Mouse (Mus musculus) right cerebral cortex, postnatal 10 days (tissue): ENCODE data around the gene Rnf126.

Experiments
- DNase-seq, 2 experiments: peaks; one replicate each; pipeline ENCODE4 v3.0.0; 2021; ENCODE audit warnings: low spot score in 2 of 2

The Rnf126 gene

DNA sequence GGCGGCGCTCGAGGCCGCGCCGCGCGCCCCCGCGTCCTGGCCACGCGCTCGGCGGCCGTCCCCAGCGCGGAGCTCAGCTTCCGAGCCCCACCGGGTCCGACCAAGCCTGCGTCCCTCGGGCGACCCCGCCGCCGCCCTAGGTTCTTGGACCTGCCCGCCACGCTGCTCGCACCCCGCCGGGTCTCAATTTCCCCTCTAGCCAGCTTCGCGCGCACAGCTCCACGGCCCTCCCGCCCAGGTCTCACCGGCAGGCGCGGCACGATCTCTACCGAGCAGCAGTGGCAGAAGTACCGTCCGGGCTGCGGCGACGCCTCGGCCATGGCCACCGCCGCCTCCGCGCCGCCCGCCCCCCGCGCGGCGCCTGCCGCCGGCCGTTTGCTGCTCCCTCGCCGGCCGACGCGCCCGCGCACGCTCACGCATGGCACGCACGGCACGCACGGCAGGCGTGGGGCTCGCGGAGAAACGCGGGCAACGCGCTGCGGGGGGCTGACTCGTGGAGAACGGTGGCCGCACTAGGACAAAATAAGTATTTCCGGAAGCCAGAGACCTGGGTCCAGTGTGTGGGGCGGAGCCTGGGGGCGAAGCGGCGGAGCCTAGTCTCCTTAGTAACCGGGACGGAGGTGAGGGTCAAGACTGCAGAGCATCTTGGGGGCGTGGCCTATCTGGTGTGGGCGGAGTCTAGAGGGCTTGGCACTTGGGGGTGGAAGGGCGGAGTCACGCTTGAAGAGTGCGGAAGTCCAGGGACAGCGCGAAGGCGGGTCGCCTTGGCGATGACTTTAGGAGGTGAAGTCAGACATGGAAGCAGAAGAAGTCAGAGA is at the start of gene Rnf126:
TSS of gene Rnf126 (minus strand) at position 445 of the 818 bp plus-strand sequence.
- peak; percentile 98 to 99 for DNase-seq

- DNase-seq: no peak
Measured at GRCm38 (mm10) chr10:79815671-79816494, 49.1 kb upstream of the Rnf126 start.

- no peak for DNase-seq
Measured at GRCm38 (mm10) chr10:79814271-79814842, 47.6 kb upstream of the Rnf126 start.

DNA sequence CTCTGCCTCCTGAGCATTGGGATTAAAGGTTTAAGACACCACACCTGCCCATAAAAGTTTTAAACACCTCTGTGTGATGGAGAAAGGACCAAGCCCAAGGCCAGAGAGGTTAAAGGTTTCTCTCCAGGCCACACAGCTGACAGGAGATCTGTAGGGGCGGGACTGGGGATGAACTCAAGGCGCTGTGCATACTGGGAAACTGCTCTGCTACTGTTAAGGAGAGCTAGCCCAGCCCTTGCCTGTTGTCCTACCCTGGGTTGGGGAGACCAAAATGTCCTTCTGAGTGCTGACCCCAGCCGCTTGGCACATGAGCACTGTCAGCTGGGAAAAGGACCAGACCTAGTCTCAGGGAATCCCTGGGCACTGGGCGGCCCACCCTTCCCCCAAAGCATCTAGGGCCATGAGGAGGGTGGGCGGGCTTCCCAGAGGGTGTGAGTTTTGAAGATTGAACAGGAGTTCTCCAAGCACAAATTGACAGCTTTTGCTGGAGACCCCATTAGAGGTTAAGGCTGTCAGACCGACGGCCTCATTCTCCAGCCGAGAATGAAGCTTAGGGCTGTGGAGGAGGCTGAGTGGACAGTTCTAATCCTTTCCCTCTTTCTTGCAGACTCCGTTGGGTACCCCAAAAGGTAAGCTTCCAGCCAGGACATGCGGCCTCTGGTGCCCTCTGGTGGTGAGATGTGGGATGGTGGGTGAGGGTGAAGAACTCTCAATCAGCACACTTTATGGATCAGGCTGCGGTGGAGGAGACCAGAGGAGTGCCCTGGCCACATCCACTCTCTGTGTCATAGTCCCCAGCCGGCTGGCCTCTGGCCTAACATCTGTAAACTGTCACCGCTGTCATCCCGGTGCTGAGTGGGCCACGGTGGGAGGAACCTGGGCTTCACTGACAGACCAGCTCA is 45.2 kb upstream of the Rnf126 start:
- DNase-seq: peak; percentile 82 to 90

DNA sequence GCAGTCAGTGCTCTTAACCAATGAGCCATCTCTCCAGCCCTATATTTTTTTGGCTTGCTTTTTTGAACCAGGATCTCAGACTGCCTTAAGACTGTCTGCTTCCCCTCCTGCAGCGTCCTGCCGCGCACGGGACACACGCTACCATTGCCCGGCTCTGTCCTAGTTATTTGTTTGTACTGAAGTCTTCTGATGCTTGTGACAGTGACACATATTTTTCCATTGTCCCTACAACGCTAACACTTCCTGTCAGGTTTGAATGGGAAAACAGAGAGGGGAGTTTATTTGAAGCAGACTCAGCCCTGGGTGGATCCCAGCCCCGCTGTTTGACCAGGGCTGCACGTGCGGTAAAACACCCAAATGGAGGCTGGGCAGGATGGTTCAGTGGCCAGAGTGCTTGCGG is 42.0 kb upstream of the Rnf126 start:
- DNase-seq: no peak

- DNase-seq: no peak
Measured at GRCm38 (mm10) chr10:79807826-79808225, 41.1 kb upstream of the Rnf126 start.

GRCm38 (mm10) chr10:79806972-79807371 is 40.2 kb upstream of the Rnf126 start:
- DNase-seq: no peak

GRCm38 (mm10) chr10:79806331-79806730 is 39.6 kb upstream of the Rnf126 start:
- no peak for DNase-seq

- DNase-seq: no peak
Measured at GRCm38 (mm10) chr10:79805636-79806035, 38.9 kb upstream of the Rnf126 start.

- DNase-seq: peak; percentile 97
Measured at GRCm38 (mm10) chr10:79803716-79804323, 37.1 kb upstream of the Rnf126 start.

DNA sequence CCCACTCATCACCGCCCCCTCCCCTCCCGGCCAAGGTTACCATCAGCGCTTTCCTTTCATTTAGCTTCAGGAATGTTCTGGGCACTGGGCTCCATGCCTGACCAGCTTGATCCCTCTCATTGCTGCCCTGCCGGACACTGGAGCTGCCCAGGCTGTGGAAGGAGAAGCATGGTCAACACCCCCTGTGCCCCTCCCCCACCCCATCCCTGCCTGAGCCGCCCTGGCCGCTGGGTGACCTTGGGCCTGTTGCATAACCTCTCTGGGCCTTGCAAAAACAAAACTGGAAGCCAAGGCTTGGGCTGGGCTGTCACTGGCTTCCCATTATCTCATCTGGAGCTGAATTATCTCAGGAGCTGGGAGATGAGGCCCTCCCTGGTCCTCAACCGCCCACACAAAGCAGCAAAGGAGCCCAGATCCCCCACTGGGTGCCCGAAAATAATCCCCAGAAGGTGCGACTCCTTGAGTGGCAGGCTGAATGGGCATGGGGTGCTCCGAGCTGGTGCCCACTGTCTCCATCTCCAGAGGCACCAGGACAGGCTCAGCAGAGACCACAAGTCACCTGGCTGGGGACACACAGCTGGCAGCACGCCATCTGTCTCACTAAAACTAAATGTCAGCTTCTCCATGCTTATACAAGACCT is 35.7 kb upstream of the Rnf126 start:
- DNase-seq: peak in 1 of 2 experiments; percentile 69

- no peak for DNase-seq
Measured at GRCm38 (mm10) chr10:79801837-79802236, 35.1 kb upstream of the Rnf126 start.

DNA sequence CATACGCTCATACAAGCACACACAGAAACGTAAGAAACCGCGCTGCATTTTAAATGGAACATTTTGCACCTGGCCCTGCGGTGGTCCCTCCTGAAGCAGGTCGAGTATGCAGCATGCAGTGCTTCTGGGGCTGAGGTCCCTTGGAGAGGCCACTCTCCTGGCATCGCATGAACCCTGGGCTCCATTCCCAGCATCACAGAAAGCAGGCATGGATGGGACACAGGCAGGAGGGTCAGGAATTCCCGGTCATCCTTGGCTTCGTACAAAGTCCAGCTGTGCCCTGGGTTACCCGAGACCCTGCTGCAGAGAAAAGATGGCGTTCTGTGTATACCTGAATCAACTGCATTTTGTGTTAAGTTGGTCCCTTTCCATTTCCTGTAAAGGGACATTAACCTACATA is 33.8 kb upstream of the Rnf126 start:
- peak in 1 of 2 experiments; percentile 39 for DNase-seq

- no peak for DNase-seq
Measured at GRCm38 (mm10) chr10:79798289-79798928, 31.7 kb upstream of the Rnf126 start.

GRCm38 (mm10) chr10:79797326-79797725 is 30.6 kb upstream of the Rnf126 start:
- no peak for DNase-seq

- no peak for DNase-seq
Measured at GRCm38 (mm10) chr10:79795905-79796304, 29.2 kb upstream of the Rnf126 start.

- no peak for DNase-seq
Measured at GRCm38 (mm10) chr10:79794491-79794931, 27.8 kb upstream of the Rnf126 start.

DNA sequence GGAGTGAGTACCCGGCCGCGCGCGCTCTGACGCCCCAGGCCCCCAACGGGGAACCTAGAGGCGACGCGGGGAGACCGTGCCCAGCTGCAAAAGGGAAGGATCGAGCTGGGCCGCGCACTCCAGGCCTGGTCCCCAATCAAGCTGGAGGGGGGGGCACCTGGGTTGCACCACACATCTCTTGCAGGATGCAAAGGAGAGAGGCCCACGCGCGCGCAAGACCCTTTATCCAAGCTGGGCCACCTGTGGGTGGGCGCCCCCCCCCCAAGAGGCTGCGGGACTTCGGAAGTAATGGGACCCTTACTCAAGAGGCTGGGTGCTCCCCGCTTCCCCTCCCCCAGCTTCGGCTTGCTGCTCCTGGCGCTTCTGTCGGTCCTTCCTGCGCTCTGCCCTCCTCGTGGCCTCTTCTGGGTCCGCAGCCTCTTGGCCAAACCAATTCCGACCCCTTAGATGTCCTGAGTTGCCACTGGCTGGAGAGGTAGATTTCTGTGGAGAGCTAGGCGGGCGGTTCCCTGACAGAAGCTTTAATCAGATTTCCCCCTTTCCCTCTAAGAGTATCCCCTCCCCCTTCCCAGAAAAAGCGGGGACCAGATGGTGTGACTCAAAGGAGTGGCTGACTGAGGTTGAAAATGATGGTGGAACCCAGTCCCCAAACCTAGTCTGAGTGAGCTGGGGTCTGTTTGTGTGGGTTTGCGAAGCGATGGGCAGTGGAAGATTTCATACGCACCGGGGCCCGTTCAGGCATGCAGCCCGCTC is 27.2 kb upstream of the Rnf126 start:
- DNase-seq: peak; percentile 71 to 78
